Mouse (Mus musculus) cerebellum, adult 2 months (tissue): Measurements from ENCODE around the gene Dusp5. TPM values are rescaled to one million over a fixed set of nuclear protein-coding genes. Genes with fewer than 3 reads are reported as not detected.
A peak's percentile ranks its signal among the peaks of the same experiment; 100 is the strongest.
"Not testable (repeated sequence)": the region's sequence is repeated elsewhere in the genome, so short reads cannot be mapped to it uniquely, and the experiment has no call there.

Source experiments
- DNase-seq, 2 experiments: peaks; one replicate each; pipeline ENCODE4 v3.0.0; 2021
- H3K27ac ChIP-seq: fragments of 200-500 bp; 2 replicates; pipeline ENCODE4 v1.5.1; 2012; ENCODE audit warnings: low read length, control low read depth, inconsistent platforms; ENCODE audit not compliant: insufficient read depth
- H3K27me3 ChIP-seq: fragments of 200-500 bp; 2 replicates; pipeline ENCODE4 v1.6.1; 2012; ENCODE audit warnings: inconsistent platforms, mild to moderate bottlenecking, low read length, moderate library complexity; ENCODE audit not compliant: control insufficient read depth, insufficient read depth
- H3K4me1 ChIP-seq: fragments of 200-500 bp; 2 replicates; pipeline ENCODE4 v1.6.1; 2011; ENCODE audit warnings: low read length; ENCODE audit not compliant: control insufficient read depth, insufficient read depth
- H3K4me3 ChIP-seq: fragments of 200-500 bp; replicated peaks from 2 replicates; pipeline ENCODE3; 2011; ENCODE audit warnings: mild to moderate bottlenecking, low read depth, low read length, control low read depth; ENCODE audit not compliant: insufficient read depth
- CTCF ChIP-seq: fragments of 200-500 bp; IDR thresholded peaks from 2 replicates; pipeline ENCODE4 v1.5.1; 2011; ENCODE audit warnings: low read depth, mild to moderate bottlenecking, control low read depth, low read length, moderate library complexity, borderline replicate concordance; ENCODE audit not compliant: insufficient read depth
- POLR2A ChIP-seq: fragments of 200-500 bp; IDR thresholded peaks from 2 replicates; pipeline ENCODE4 v1.6.1; 2011; ENCODE audit warnings: low read length, control low read depth, borderline replicate concordance; ENCODE audit not compliant: insufficient read depth
- WGBS: fragments of 180-500 bp; shearing (Covaris S2); methylation state at CpG from one replicate; pipeline ENCODE4 v1.1.7; 2018; 5-methylcytosine and 5-hydroxymethylcytosine counted together
- polyA plus RNA-seq: library from polyadenylated mRNA; depleted of rRNA; stranded (reverse); fragments of >200 nt; gene quantifications from 2 replicates; pipeline ENCODE4 v1.2.3, GENCODE M21; 2012

The Dusp5 gene
- polyA plus RNA-seq, 1 experiment = 80.4 TPM

GRCm38 (mm10) chr19:53490898-53491297, 38.0 kb upstream of the Dusp5 start:
- peaks cover 35% of the 10 kb centered on the region for H3K4me1 ChIP-seq
- H3K27ac ChIP-seq = no peak overlapping the region
- H3K4me3 ChIP-seq = no peak overlapping the region
- 77% methylated on average over 8 of the region's 8 CpGs for WGBS
- H3K27me3 ChIP-seq = no peaks in the 10 kb centered on the region
- no peak for DNase-seq
- TF ChIP-seq CTCF (no peak), POLR2A (no peak)

GRCm38 (mm10) chr19:53492528-53492927, 36.4 kb upstream of the Dusp5 start:
- TF ChIP-seq CTCF = no peak
- TF ChIP-seq POLR2A = no peak
- H3K27ac ChIP-seq = no peak overlapping the region
- 88% methylated on average over 4 of the region's 4 CpGs for WGBS
- DNase-seq = no peak
- H3K4me3 ChIP-seq = no peak overlapping the region
- no peaks in the 10 kb centered on the region for H3K27me3 ChIP-seq
- peaks cover 39% of the 10 kb centered on the region for H3K4me1 ChIP-seq

GRCm38 (mm10) chr19:53493866-53494265, 35.0 kb upstream of the Dusp5 start:
- H3K4me3 ChIP-seq = no peak overlapping the region
- no peak for TF ChIP-seq POLR2A
- TF ChIP-seq CTCF = no peak
- H3K27me3 ChIP-seq = no peaks in the 10 kb centered on the region
- 41% methylated on average over 5 of the region's 5 CpGs for WGBS
- H3K4me1 ChIP-seq = peaks cover 44% of the 10 kb centered on the region
- no peak for DNase-seq
- H3K27ac ChIP-seq = peak overlapping the region; percentile 7; the same call in 1 of the 2 replicates

- Histone ChIP-seq H3K4me1 (peaks cover 69% of the 10 kb centered on the region), H3K27me3 (no peaks in the 10 kb centered on the region), H3K4me3 (no peak overlapping the region), H3K27ac (peak overlapping the region; percentile 100)
- 57% methylated on average over 3 of the region's 3 CpGs for WGBS
- TF ChIP-seq POLR2A (no peak), CTCF (no peak)
- DNase-seq = peak; percentile 41 to 45
Observed at GRCm38 (mm10) chr19:53497910-53498309, 31.0 kb upstream of the Dusp5 start.

- no peaks in the 10 kb centered on the region for H3K27me3 ChIP-seq
- DNase-seq = no peak
- H3K4me1 ChIP-seq = peaks cover 65% of the 10 kb centered on the region
- 50% methylated on average over 8 of the region's 8 CpGs for WGBS
- peak overlapping the region; percentile 100 for H3K27ac ChIP-seq
- TF ChIP-seq POLR2A = no peak
- TF ChIP-seq CTCF = no peak
- H3K4me3 ChIP-seq = no peak overlapping the region
Observed at GRCm38 (mm10) chr19:53499049-53499448, 29.9 kb upstream of the Dusp5 start.

GRCm38 (mm10) chr19:53499451-53499940, 29.4 kb upstream of the Dusp5 start:
- TF ChIP-seq CTCF (no peak), POLR2A (no peak)
- Histone ChIP-seq H3K4me3 (no peak overlapping the region), H3K4me1 (peaks cover 62% of the 10 kb centered on the region), H3K27ac (peak overlapping the region; percentile 100), H3K27me3 (no peaks in the 10 kb centered on the region)
- DNase-seq = peak; percentile 55 to 56
- 33% methylated on average over 4 of the region's 4 CpGs for WGBS

GRCm38 (mm10) chr19:53500298-53501006, 28.5 kb upstream of the Dusp5 start:
- 6% methylated on average over 25 of the region's 25 CpGs for WGBS
- TF ChIP-seq CTCF = no peak
- TF ChIP-seq POLR2A = peak; percentile 26; the same call in 1 of the 2 replicates
- H3K4me1 ChIP-seq = peaks cover 57% of the 10 kb centered on the region
- no peaks in the 10 kb centered on the region for H3K27me3 ChIP-seq
- H3K4me3 ChIP-seq = no peak overlapping the region
- DNase-seq = peak; percentile 96 to 99
- peak overlapping the region; percentile 100 for H3K27ac ChIP-seq

GRCm38 (mm10) chr19:53501239-53501638, 27.7 kb upstream of the Dusp5 start:
- WGBS = 58% methylated on average over 7 of the region's 7 CpGs
- peak overlapping the region; percentile 98 for H3K27ac ChIP-seq
- DNase-seq = not testable (repeated sequence)

More at GRCm38 (mm10) chr19:53501239-53501638, 27.7 kb upstream of the Dusp5 start:
- H3K4me3 ChIP-seq, H3K27me3 ChIP-seq: not testable (repeated sequence)
- peaks cover 53% of the 10 kb centered on the region for H3K4me1 ChIP-seq
